Mouse (Mus musculus) liver, embryonic 15.5 days (tissue): ENCODE measurements around the gene Pik3ap1. TPM values are rescaled to one million over a fixed set of nuclear protein-coding genes. Genes with fewer than 3 reads are reported as not detected.

Experiments used
- ATAC-seq: fragments of 200-750 bp; cut with Nextera tagmentation; 2 replicates; pipeline ENCODE4 v1.8.0; 2017; ENCODE audit warnings: moderate number of reproducible peaks, mild to moderate bottlenecking, moderate library complexity; ENCODE audit not compliant: insufficient read depth
- H3K27ac ChIP-seq: fragments of 300-500 bp; sonication (generic); replicated peaks from 2 replicates; pipeline ENCODE4 v1.5.1; 2015; ENCODE audit warnings: mild to moderate bottlenecking, inconsistent platforms
- H3K27me3 ChIP-seq: fragments of 300-500 bp; sonication (generic); 2 replicates; pipeline ENCODE4 v1.6.1; 2015; ENCODE audit warnings: mild to moderate bottlenecking, inconsistent platforms
- H3K36me3 ChIP-seq: fragments of 300-500 bp; sonication (generic); replicated peaks from 2 replicates; pipeline ENCODE4 v1.6.1; 2015; ENCODE audit warnings: moderate library complexity, mild to moderate bottlenecking, inconsistent platforms
- H3K4me1 ChIP-seq: fragments of 300-500 bp; sonication (generic); replicated peaks from 2 replicates; pipeline ENCODE4 v1.6.1; 2015; ENCODE audit warnings: inconsistent platforms
- H3K4me2 ChIP-seq: fragments of 300-500 bp; sonication (generic); 2 replicates; pipeline ENCODE4 v1.6.1; 2015; ENCODE audit warnings: moderate library complexity, mild to moderate bottlenecking, inconsistent platforms
- H3K4me3 ChIP-seq: fragments of 300-500 bp; sonication (generic); replicated peaks from 2 replicates; pipeline ENCODE4 v1.5.1; 2015; ENCODE audit warnings: mild to moderate bottlenecking, inconsistent platforms
- H3K9ac ChIP-seq: fragments of 300-500 bp; sonication (generic); 2 replicates; pipeline ENCODE4 v1.6.1; 2015; ENCODE audit warnings: moderate library complexity, mild to moderate bottlenecking, inconsistent platforms
- H3K9me3 ChIP-seq: fragments of 300-500 bp; sonication (generic); replicated peaks from 2 replicates; pipeline ENCODE4 v1.6.1; 2016; ENCODE audit warnings: inconsistent platforms
- WGBS: fragments of 180-500 bp; shearing (Covaris S2); methylation state at CpG from one replicate; pipeline ENCODE4 v1.1.7; 2015; ENCODE audit warnings: mixed read lengths; ENCODE audit not compliant: insufficient replicate concordance; 5-methylcytosine and 5-hydroxymethylcytosine counted together
- polyA plus RNA-seq: library from polyadenylated mRNA; unstranded; fragments of >200 nt; fragmentation: Nextera tagmentation; extraction: Ambion mirVana; gene quantifications from 2 replicates; pipeline ENCODE4 v1.2.1, GENCODE M21; 2015

The Pik3ap1 gene
- polyA plus RNA-seq, 1 experiment from 2014 or later, result 11.3 TPM

DNA sequence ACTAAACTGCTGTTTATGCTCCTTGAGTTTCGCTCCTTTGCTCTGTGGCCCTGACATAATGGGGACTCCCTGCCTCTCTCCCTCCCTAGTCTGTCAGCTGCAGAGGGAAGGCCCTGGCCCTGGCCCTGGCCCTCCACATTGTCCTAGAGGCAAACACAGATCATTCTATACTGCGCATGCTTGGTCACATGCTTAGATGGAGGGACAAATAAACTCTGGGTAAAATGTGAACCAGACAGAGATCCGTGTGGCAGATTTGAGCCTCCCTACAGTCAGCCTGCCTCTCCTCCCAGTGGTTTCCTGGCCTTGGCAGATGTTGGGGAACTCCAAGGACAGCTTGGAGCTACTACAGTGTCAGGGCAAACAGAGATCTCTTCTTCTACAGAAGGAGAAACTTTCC lies 81.0 kb downstream of the Pik3ap1 start:
- WGBS, result 67% methylated on average over 3 of the region's 3 CpGs
- Histone ChIP-seq H3K9ac (no peak overlapping the region), H3K36me3 (0 out of 2 replicates have a peak, but pooled peaks cover 3% of the 10 kb centered on the region), H3K27me3 (no peaks in the 10 kb centered on the region), H3K27ac (no peak overlapping the region), H3K4me3 (no peak overlapping the region), H3K9me3 (no peaks in the 10 kb centered on the region), H3K4me1 (no peaks in the 10 kb centered on the region), H3K4me2 (no peak overlapping the region)
- no peak for ATAC-seq

GRCm38 (mm10) chr19:41303433-41303832 lies 81.5 kb downstream of the Pik3ap1 start:
- Histone ChIP-seq H3K4me2 (no peak overlapping the region), H3K4me1 (no peaks in the 10 kb centered on the region), H3K27ac (no peak overlapping the region), H3K27me3 (no peaks in the 10 kb centered on the region), H3K9me3 (no peaks in the 10 kb centered on the region), H3K9ac (no peak overlapping the region), H3K36me3 (0 out of 2 replicates have a peak, but pooled peaks cover 3% of the 10 kb centered on the region), H3K4me3 (no peak overlapping the region)
- 60% methylated on average over 6 of the region's 6 CpGs for WGBS
- ATAC-seq, result no peak

DNA sequence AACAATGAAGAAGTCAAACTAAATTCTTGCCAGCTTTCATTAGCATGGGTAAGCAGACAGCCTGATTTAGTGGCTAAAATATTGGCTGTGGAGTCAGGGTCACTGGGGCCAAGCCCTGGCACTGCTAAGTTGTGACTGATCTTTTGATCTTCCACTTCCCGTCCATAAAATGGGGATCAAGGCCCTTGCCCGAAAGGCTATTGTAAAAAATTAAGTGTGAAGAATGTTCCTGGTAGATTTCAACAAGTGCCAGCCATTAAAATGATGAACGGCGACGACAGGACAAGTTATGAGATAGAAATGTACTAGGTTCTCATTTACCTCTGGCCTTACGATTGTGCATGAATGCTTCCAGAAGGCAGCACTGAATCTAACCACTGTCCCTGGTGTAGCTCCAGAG lies 83.0 kb downstream of the Pik3ap1 start:
- no peak for ATAC-seq
- 68% methylated on average over 6 of the region's 6 CpGs for WGBS
- Histone ChIP-seq H3K36me3 (peaks cover 7% of the 10 kb centered on the region; the same call in 1 of the 2 replicates), H3K9me3 (no peaks in the 10 kb centered on the region), H3K27ac (no peak overlapping the region), H3K9ac (no peak overlapping the region), H3K4me1 (no peaks in the 10 kb centered on the region), H3K4me2 (no peak overlapping the region), H3K27me3 (no peaks in the 10 kb centered on the region), H3K4me3 (no peak overlapping the region)

GRCm38 (mm10) chr19:41299446-41299845 lies 85.5 kb downstream of the Pik3ap1 start:
- H3K4me2 ChIP-seq, result no peak overlapping the region
- ATAC-seq, result no peak
- no peak overlapping the region for H3K27ac ChIP-seq
- 72% methylated on average over 8 of the region's 8 CpGs for WGBS
- H3K36me3 ChIP-seq, result peaks cover 7% of the 10 kb centered on the region; the same call in 1 of the 2 replicates
- H3K9ac ChIP-seq, result no peak overlapping the region
- H3K27me3 ChIP-seq, result no peaks in the 10 kb centered on the region
- H3K9me3 ChIP-seq, result no peaks in the 10 kb centered on the region
- H3K4me1 ChIP-seq, result no peaks in the 10 kb centered on the region
- no peak overlapping the region for H3K4me3 ChIP-seq

DNA sequence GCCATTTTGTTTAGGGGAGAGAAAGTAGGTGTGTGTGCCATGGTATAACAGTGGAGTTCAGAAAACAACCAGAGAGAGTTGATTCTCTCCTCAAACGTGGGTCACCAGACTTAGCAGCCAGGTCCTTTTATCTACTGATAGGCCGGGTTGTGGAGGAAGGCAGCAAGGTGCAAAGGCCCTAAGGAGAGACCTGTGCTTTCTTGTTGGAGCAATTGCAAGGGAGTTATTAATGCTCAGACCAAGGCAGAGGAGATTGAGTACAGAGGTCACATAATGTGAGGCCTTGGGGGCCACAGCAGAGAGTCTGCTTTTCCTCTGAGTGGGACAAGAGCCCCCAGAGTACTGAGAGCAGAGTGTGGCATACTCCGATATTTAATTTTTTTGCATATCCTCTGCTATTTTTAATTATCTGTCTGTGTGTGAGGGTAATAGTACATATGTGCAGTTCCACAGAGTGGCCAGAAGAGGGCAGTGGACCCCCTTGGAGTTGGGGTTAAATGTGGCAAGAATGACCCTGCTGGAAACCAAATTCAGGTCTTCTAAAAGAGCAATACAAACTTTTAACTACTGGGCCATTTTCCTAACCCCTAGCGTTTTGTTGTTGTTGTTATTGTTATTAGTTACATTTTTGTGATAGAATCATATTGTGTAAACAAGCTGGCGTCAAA lies 93.8 kb downstream of the Pik3ap1 start:
- ATAC-seq, result no peak
- H3K4me3 ChIP-seq, result no peak overlapping the region
- no peak overlapping the region for H3K9ac ChIP-seq
- no peak overlapping the region for H3K4me2 ChIP-seq
- no peaks in the 10 kb centered on the region for H3K4me1 ChIP-seq
- 48% methylated on average over 5 of the region's 5 CpGs for WGBS
- no peaks in the 10 kb centered on the region for H3K27me3 ChIP-seq
- peaks cover 6% of the 10 kb centered on the region; the same call in 1 of the 2 replicates for H3K36me3 ChIP-seq
- H3K27ac ChIP-seq, result no peak overlapping the region
- H3K9me3 ChIP-seq, result no peaks in the 10 kb centered on the region

GRCm38 (mm10) chr19:41288568-41288967 lies 96.3 kb downstream of the Pik3ap1 start:
- ATAC-seq, result no peak
- H3K4me2 ChIP-seq, result no peak overlapping the region
- WGBS, result 70% methylated on average over 6 of the region's 6 CpGs
- H3K4me3 ChIP-seq, result no peak overlapping the region
- no peak overlapping the region for H3K27ac ChIP-seq
- H3K4me1 ChIP-seq, result no peaks in the 10 kb centered on the region
- no peak overlapping the region for H3K9ac ChIP-seq
- H3K27me3 ChIP-seq, result no peaks in the 10 kb centered on the region
- no peaks in the 10 kb centered on the region for H3K9me3 ChIP-seq
- H3K36me3 ChIP-seq, result 0 out of 2 replicates have a peak, but pooled peaks cover 6% of the 10 kb centered on the region

- H3K9ac ChIP-seq, result no peak overlapping the region
- H3K4me2 ChIP-seq, result no peak overlapping the region
- no peaks in the 10 kb centered on the region for H3K27me3 ChIP-seq
- H3K27ac ChIP-seq, result no peak overlapping the region
- no peaks in the 10 kb centered on the region for H3K9me3 ChIP-seq
- no peaks in the 10 kb centered on the region for H3K4me1 ChIP-seq
- ATAC-seq, result no peak
- WGBS, result 62% methylated on average over 7 of the region's 7 CpGs
- no peaks in the 10 kb centered on the region for H3K36me3 ChIP-seq
- no peak overlapping the region for H3K4me3 ChIP-seq
Measured at GRCm38 (mm10) chr19:41287224-41287623, 97.7 kb downstream of the Pik3ap1 start.

DNA sequence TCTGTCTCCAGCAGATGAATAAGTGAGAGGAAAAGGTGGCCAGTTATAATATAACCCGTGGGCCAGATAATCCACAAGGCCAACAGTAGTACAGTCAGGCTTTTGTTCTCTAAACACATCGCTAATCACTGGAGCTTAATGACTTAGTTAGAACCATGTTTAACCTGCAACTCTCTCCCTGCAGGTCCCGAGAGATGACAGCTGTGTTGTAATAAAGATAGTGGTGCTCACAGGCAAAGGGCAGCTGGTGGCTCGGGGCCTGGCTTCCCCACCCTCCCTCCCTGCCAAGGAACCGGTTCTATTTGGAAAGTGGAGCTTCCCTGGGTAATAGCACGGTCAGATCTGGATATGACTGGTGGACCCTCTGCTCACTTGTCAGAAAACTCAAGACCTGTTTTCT lies 100.4 kb downstream of the Pik3ap1 start:
- Histone ChIP-seq H3K9ac (no peak overlapping the region), H3K36me3 (peaks cover 7% of the 10 kb centered on the region; the same call in 1 of the 2 replicates), H3K27me3 (no peaks in the 10 kb centered on the region), H3K4me3 (no peak overlapping the region), H3K4me1 (no peaks in the 10 kb centered on the region), H3K9me3 (no peaks in the 10 kb centered on the region), H3K4me2 (no peak overlapping the region), H3K27ac (no peak overlapping the region)
- ATAC-seq, result no peak
- WGBS, result 49% methylated on average over 6 of the region's 6 CpGs

- Histone ChIP-seq H3K4me1 (no peaks in the 10 kb centered on the region), H3K9ac (no peak overlapping the region), H3K36me3 (peaks cover 7% of the 10 kb centered on the region; the same call in 1 of the 2 replicates), H3K27me3 (no peaks in the 10 kb centered on the region), H3K9me3 (no peaks in the 10 kb centered on the region), H3K27ac (no peak overlapping the region), H3K4me2 (no peak overlapping the region), H3K4me3 (no peak overlapping the region)
- ATAC-seq, result no peak
- 15% methylated on average over 5 of the region's 5 CpGs for WGBS
Measured at GRCm38 (mm10) chr19:41282718-41283117, 102.2 kb downstream of the Pik3ap1 start.

GRCm38 (mm10) chr19:41282216-41282615 lies 102.7 kb downstream of the Pik3ap1 start:
- 60% methylated on average over 4 of the region's 4 CpGs for WGBS
- ATAC-seq, result no peak
- no peaks in the 10 kb centered on the region for H3K9me3 ChIP-seq
- no peak overlapping the region for H3K4me2 ChIP-seq
- no peak overlapping the region for H3K9ac ChIP-seq
- no peak overlapping the region for H3K27ac ChIP-seq
- no peaks in the 10 kb centered on the region for H3K4me1 ChIP-seq
- H3K4me3 ChIP-seq, result no peak overlapping the region
- no peaks in the 10 kb centered on the region for H3K27me3 ChIP-seq
- peaks cover 7% of the 10 kb centered on the region; the same call in 1 of the 2 replicates for H3K36me3 ChIP-seq

- WGBS, result 60% methylated on average over 8 of the region's 8 CpGs
- H3K27ac ChIP-seq, result no peak overlapping the region
- H3K4me2 ChIP-seq, result no peak overlapping the region
- peaks cover 7% of the 10 kb centered on the region; the same call in 1 of the 2 replicates for H3K36me3 ChIP-seq
- no peaks in the 10 kb centered on the region for H3K27me3 ChIP-seq
- ATAC-seq, result no peak
- H3K9me3 ChIP-seq, result no peaks in the 10 kb centered on the region
- no peaks in the 10 kb centered on the region for H3K4me1 ChIP-seq
- H3K9ac ChIP-seq, result no peak overlapping the region
- no peak overlapping the region for H3K4me3 ChIP-seq
Measured at GRCm38 (mm10) chr19:41279724-41280244, 105.1 kb downstream of the Pik3ap1 start.
